ENCODE assay signal across 18 mouse cellular contexts in genomic region chr12:98294241-98294640, GRCm38 (mm10). TPM values are rescaled to one million over a fixed set of nuclear protein-coding genes. Genes with fewer than 3 reads are reported as not detected.
"Had no signal": no experiment of that assay in that cellular context is flagged by ENCODE, and none has a peak within 500 bp of the region (broad histone marks: within the 10 kb centered on the region; RNA-seq: fewer than 3 reads in every experiment).

No protein-coding gene starts in this region.

- DNase-seq: gastrocnemius, postnatal 25 days; heart, adult 2 months; heart, postnatal 10 days; heart, postnatal 4 days; kidney, adult 18-20 months; kidney, adult 8-10 months; kidney, postnatal 10 days; kidney, postnatal 25 days; kidney, postnatal 4 days; liver had no signal

- ATAC-seq: hindbrain, embryonic 16.5 days; inflammation-experienced regulatory T-cells, adult 6 months; intestine, embryonic 15.5 days; intestine, postnatal 0 days had no signal

RNA-seq across cellular contexts. Expression of gene Gpr65, which starts 25.8 kb away (rescaled TPM):
- total RNA-seq: layer of hippocampus, adult 2 months; layer of hippocampus, postnatal 10 days; layer of hippocampus, postnatal 25 days; left cerebral cortex, postnatal 14 days had no signal
